Mouse (Mus musculus): ENCODE results near the gene 2900026A02Rik. TPM values are rescaled to one million over a fixed set of nuclear protein-coding genes. Genes with fewer than 3 reads are reported as not detected.

2900026A02Rik gene
- total RNA-seq, 2 experiments from 2014 or later, result 40.1 to 41.4 TPM

DNA sequence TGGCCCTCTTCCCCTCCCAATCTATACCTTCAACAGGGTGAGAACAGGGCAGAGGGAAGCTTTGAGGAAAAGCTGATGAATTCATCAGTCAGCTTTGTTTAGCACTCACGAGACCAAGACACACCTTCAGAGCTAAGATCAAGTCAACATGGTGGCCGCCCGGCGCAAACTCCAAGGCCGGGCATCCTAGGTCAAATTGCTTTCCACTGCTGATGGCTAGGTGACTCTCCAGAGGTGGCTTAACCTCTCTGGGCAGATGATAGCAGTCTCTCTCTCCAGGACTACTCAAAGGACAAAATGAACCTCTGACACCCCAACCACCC, 67.6 kb downstream of the 2900026A02Rik start:
- intact Hi-C loops (cut with DNase I), result no loop called here

DNA sequence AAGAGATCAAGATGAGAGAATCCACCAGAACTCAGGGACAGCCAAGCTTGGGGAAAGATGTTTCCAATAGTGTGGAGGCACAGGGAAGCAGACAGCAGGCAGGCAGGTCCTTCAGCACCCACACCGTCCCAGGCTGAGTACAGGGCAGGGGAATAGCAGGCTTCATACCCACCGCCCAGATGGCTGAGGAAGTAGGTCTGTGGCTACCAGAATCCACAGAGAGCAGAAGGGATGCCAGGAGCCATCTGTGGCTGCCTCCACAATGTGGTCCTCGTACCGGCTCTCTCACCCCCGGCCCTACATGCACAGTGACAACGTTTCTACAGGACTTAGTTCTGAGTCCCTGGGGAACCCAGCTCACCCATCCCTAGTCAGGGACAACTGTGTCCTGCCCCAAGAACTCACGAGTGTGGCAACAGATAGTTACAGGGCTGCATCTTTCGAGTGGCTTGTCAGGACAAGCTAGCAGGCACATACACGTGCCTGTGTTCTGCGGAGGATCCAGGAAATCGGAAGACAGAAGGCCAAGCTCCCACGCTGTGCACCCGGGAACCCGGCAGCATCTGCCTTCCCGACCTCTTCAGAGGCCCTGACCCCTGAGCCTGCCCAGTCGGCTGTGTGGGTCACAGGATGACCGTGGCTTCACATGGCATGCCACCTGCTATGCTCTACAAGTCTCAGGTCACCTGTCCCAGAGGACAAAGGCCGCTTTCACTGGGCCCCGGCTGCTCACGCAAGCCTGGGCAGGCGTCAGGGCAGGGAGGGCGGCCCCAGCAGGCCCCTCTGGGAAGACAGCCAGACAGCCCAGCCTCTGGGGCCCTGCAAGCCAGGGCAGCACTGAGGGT, 68.2 kb downstream of the 2900026A02Rik start:
- DNase-seq, result peak; percentile 50
- intact Hi-C loops (cut with DNase I), result no loop called here

More for the DNA sequence above, 67.6 kb downstream of the 2900026A02Rik start:
- no peak for DNase-seq

DNA sequence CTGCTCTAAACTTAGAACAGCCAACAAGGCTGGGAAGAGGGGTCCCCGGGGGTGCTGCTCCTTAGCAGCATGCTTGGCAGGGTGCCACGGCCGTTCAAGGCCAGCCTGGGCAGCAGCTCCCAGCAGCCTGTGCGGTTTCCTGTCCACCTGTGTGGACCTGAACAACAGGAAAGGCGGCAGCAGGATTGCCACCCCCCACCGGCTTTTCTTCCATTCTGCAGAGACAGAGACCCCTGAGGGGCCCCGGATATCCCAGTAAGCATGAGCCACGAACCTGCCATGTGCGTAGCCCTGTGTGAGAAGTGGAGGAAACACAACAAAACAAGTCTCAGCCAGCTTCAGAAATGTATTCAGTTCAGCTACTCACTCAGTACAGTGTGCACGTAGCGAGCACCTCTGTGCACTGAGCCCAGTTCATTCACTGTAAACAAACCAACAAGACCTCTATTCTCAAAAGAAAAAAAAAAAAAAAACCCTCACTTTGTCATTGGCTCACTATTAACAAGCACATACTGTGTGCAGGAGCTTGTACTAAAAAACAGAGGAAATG, 69.4 kb downstream of the 2900026A02Rik start:
- intact Hi-C loops (cut with DNase I), result no loop called here
- DNase-seq, result peak; percentile 68

DNA sequence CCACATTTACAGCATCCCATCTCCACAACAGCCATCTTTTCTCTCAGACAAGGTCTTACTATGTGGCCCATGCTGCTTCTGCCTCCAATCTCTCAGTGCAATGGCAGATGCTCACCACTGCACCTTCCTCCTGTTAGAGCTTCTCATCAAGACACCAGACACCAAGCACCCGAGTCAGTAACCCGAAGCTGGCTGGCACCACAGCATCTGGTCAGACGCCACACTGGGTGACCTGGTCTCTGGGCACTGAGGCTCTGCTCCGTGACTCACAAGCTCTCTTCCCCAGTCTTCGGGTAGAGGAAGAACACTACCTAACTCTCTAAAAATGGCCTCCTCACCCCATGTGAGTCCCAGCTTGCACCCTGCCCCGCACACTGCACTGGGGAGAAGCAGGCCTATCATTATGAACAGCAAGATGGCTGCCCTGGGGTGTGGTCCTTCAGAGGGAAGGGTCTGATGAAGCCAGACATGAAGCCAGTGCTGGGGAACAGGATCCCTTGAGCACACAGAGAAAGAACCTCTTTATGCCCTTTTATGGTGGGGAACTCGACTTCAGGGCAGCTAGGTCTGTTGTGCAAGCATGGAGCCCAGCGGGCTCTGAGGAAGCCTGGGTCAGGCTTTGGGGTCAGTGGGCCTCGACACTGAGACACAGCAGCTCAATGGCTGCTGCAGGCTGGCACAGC, 70.0 kb downstream of the 2900026A02Rik start:
- DNase-seq, result no peak
- intact Hi-C loops (cut with DNase I), result no loop called here

DNA sequence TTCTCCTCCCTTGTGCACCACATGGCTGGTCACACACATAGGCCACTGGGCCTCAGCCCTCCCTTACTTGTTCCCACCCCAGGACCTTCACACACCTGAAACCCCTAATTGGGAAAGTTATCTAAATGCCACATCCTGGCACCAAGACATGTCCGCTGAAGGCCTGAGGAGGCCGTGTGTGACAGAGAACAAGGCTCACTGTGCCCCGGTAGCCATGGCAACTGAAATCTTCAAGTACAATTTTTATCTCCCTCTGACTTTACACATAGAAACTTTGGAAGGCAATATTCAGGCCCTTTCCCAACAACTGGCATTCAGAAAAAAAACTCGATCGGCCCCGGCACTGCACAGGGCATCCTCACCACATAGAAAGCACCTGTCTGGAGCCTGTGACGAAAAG, 72.0 kb downstream of the 2900026A02Rik start:
- DNase-seq, result no peak
- intact Hi-C loops (cut with DNase I), result no loop called here

DNA sequence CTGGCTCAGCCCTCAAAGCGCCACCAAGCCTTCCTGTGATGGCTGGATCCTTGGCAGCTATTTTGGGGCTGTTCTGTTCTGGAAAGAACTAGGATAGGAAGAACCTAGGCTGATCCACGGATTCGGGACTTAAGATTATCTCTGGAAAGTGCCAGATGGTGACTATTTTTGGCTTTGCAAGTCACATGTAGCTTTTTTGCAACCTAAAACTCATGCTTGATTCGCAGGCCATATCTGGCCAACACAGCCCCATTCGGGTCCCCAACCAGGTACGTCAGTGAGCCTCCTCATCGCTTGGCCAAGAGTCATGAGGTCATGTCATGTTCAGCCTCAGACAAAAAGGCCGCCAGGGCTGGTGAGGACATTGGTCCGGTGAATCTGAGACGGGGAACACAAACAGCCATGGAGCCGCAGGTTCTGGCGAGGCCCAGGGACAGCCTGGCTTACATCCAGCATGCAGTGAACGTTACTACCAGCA, 73.0 kb downstream of the 2900026A02Rik start:
- intact Hi-C loops (cut with DNase I), result no loop called here
- DNase-seq, result no peak

DNA sequence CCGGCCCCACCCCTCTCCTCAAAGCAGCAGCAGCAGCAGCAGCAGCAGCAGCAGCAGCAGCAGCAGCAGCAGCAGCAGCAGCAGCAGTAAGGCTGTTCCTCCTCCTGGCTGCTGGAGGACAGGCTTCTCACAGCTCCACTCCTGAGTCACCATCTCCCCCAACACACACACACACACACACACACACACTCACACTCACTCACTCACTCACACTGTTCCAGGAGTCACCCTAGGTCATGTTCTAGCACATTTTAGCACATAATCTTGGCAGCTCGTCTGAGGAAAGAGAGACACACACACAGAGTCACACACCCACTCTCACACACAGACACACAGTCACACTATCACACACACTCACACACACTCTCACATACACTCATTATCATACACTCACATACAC, 74.4 kb downstream of the 2900026A02Rik start:
- DNase-seq, result no peak
- intact Hi-C loops (cut with DNase I), result no loop called here

DNA sequence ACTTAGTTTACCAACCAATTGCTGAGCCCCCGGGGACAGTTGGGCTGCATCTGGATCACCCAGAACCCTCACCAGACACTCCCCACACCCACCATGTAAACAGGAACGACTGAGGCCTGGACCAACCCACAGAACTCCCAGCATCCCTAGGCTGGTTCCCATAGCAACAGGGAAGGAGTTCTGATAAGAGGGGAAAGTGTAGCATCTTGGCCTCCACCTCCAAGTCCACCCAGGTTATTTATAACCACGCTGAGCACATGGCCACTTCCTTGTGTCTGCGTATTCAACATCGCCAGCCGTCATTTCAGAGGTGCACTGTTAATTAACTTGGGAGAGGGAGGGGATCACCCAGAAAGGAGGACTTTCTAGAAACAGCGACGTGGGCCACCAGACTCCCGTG, 75.9 kb downstream of the 2900026A02Rik start:
- intact Hi-C loops (cut with DNase I), result no loop called here
- no peak for DNase-seq

DNA sequence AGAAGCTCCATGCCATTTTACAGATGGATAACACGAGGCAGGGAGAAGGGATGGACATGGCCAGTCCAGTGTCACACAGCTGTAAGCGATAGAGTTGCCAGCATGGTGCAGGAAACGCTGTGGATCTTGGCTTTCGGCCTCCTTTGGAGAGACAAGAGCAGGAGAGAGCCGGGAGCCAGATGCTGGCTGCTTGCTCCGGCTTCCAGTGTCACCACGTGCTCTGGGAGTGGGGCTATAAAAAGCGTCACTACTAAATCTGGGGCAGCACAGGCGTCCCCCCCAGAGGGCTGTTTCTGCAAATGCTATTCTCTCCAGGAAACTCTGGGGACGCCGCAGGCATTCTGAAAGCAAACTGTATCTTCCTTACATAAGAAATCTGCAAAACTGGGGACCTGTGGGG, 78.5 kb downstream of the 2900026A02Rik start:
- intact Hi-C loops (cut with DNase I), result no loop called here
- DNase-seq, result peak; percentile 36

DNA sequence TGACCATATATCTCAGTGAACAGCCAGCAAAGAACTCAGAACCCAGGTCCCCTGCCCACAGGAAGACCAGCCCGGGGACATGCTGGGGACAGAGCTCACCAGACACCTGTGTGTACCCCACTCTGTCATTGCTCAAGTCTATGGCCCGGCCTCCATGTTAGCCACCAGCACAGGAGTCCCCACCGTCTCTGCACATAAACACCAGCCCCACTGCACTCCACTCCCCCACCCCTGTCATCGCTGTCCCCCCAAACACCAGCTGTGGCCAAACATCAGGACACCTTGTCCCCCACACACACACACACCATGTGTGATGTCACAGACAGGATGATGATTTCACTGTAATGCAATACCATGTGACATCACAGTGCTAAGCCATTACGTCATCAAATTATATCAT, 79.0 kb downstream of the 2900026A02Rik start:
- no peak for DNase-seq

DNA sequence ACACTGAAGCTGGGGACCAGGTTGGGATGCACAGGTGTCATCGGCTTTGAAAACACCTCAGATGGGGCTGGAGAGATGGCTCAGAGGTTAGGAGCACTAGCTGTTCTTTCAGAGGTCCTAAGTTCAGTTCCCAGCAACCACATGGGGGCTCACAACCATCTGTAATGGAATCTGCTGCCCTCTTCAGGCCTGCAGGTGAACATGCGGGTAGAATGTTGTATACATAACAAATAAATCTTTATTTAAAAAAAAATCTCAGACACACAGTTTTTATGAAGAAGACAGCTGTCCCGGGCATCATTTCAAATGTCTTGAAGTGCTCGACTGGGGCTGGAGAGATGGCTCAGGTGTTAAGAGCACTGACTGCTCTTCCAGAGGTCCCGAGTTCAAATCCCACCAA, 80.2 kb downstream of the 2900026A02Rik start:
- no peak for DNase-seq
- intact Hi-C loops (cut with DNase I), result no loop called here

More for the DNA sequence above, 79.0 kb downstream of the 2900026A02Rik start:
- intact Hi-C loops (cut with DNase I), result no loop called here

DNA sequence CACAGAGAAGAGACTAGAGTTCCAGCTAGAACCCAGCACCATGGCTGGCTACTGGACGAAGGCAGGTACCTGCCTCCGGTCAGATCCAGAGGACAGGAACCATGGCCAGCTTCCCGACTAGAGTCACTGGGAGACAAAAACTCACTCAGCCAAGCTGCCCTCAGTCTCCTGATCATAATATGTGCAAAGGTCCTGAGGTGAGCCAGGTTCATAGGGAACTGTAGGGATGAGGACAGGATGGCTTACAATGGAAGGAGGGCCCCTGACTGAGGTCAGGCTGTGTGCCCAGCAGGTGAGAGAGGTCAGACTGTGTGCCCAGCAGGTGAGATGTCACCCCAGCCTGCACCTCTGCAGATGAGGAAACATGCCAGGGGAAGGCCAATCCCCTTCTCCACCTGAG, 81.0 kb downstream of the 2900026A02Rik start:
- no peak for DNase-seq
- intact Hi-C loops (cut with DNase I), result no loop called here

DNA sequence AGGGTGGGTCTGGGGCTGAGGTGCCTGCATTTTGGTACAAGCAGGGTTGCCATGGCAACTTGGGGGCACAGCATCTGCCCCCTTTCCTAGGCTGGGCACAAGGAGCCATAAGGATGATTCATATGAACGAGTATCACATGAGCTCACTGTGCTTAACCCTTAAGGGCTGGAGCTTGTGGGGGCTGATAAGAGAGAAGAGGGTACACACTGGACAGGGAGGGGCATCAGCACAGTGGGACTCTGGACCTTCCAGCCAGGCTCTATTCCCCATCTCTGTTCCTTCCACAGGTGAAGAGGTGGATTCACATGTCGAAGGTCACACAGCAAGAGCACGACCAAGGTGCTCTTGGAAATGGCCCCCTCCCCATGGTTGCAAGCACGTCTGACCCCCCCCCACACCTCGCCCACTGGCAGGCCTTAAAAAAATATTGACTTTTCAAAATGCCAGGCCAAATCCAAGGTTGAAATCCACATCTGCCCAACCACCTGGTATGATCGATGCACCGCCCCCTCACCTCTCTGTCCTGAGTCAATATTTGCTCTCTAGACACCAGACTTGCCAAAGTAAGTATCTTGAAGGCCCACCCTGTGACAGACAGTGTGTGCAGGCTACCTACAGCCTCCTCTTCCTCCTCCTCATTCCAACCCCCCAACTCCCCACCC, 81.8 kb downstream of the 2900026A02Rik start:
- intact Hi-C loops (cut with DNase I), result no loop called here
- DNase-seq, result no peak

DNA sequence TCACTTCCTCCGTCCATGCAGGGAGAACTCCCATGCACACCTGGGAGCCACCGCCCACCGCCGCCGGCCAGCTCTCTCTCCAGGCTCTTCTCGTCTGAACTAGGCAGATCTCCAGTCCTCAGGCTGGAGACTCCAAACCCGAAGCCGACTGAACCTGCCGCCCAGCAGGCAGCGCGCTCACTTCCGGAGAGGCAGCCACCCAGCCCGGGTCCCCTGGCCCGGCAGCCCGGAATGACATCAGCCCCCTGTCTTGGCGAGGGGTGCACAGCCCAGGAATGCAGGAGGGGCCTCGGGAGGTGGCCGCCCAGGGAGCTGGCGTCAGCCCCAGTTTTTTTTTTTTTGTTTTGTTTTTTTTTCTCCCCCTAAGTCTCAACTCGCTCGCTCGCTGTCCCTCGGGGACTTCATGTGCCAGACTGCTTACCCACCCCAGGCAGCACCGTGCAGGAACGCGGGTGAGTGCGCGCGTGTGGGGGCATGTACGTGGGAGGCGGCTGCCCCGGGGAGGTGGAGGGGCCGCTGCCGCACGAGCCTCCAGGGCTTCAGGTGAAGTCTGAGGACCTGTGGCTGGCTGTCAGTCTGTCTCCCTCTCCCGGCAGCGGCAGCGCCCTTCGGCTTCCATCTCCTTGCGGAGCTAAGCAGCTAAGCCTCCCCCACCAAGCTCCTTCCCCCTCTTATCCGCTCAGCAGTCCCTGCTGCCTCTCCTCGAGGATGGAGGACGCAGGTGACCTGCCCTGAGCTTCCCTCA, 82.5 kb downstream of the 2900026A02Rik start:
- intact Hi-C loops (cut with DNase I), result no loop called here
- DNase-seq, result no peak

DNA sequence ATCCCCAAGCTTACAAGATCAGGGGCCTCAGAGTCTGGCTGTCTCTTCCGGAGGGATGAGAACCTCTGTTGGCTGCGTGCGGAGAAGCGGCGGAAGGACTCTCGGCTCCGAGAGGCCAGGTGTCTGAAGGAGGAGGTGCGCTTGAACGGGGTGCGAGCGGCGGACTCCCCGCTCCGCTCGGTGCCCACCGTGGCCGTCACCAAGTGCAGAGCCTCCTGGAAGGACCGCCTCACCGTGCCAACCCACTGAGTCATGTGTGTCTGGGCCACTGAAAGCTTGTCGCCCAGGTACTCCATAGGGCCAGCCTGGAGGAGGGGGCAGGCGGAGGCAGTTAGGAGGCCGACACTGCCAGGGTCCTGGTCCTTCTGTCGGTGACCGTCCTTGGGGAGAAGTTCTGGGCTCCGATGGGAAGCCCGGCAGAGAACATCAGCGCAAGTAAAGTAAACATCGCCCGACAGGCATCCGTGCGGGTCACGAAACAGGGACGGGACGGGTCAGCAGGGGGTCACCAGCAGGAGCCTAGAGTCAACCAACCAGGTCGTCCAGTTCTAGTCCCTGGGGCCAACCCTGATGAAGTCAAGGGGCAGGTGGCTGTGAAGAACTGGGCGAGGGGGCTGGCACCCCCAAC, 83.2 kb downstream of the 2900026A02Rik start:
- intact Hi-C loops (cut with DNase I), result no loop called here
- DNase-seq, result no peak

DNA sequence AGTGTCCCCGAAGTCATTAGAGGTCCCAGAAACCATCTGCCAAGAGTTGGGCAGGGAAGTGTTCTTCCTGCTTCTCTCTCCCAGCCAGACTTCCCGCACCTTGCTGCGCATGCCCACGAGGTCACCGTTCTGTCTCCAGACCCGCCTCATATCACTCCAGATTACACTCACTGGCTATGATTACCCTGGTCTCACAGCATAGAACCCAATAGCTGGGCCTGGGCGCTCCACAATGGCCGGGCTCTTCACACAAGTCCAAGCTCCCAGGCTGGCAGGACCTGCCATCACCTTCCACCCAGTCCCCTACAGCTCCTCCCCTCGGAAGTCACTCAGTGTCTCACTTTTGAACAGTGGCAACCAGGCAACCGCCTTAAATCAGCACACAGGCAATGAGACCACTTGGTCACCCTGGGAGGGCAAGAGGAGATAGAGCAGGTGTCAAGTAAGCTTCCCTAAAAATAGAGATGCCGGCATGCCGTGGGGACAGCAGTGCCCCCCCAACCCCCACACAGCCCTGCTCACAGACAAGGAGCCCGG, 84.0 kb downstream of the 2900026A02Rik start:
- intact Hi-C loops (cut with DNase I), result no loop called here

DNA sequence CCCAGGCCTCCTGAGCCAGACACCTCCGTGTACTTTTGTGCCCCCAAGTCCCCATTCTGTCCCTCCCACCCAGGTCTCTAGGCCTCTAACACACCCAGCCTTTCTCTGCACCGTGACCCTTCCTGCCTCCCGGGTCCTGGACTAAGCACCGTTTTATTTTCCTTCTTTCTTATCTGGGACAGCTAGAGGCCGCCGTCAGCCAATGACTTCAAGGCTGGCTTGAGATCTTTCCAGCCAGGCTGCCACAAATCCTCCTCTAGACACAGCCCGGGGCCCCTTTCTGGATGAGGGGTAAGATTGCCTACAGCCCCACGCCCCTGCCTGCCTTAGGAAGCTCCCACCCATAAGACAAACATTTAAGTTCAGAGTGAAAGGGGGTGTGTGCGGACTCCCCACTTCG, 85.5 kb downstream of the 2900026A02Rik start:
- no peak for DNase-seq
- intact Hi-C loops (cut with DNase I), result no loop called here

More for the DNA sequence above, 84.0 kb downstream of the 2900026A02Rik start:
- DNase-seq, result no peak

DNA sequence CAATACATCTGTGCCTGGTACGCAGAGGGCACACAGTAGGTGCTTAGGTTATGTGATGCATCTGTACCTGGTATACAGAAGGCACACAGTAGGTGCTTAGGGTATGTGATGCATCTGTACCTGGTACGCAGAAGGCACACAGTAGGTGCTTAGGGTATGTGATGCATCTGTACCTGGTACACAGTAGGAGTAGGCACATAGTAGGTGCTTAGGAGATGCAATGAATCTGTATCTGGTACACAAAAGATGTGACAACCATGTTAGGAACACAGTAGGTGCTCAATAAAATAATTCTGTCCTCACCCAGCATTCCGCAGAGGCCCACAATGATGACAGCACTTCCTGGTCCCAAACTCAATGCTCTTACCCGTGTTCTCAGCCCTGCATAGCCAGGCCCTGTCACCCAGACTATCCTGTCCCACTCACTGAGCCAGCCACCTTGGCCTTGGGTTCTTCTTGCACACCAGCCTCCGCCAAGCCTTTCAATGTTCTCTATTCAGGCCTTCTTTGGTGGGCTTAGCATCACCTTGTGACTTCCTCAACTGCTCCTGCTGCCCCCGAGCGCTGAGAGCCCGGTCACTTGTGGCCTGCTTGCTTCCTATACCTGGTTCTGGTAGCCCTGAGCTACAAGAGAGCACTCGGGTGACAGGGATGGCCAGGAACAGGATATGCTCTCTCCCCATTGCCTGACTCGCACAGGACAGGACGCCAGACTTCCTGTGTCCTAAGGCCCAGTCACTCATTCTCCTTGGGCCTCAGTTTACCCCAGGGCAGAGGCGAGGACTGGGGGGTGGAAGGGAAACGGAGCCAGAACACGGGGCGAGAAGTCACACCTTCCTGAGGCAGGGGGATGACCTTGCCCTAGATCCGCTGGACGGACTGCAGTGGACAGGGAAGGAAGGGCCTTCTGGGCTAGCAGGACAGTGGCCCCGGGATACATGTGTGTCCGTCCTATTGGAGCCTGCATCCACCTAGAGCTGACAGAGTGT, 87.0 kb downstream of the 2900026A02Rik start:
- intact Hi-C loops (cut with DNase I), result no loop called here
- DNase-seq, result no peak

DNA sequence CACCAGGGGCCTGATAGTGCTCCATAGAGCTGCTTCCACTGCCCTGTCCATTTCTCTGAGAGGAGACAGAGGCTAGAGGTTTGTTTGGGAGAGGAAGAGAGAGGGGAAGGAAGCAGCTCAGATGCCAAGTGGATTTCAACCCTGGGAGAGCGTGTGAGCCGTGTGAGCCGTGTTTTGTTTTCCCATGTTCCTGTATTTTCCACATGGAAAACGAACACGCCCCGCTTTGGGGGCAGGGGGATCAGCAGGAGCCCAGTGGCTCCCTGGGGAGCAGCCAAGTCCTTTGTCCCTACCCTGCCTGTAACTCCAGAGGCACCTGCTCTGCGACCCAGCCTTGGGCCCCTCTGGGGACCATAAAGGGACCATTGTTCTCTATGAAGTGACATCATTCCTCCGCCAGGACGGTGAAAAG, 88.0 kb downstream of the 2900026A02Rik start:
- intact Hi-C loops (cut with DNase I), result no loop called here
- DNase-seq, result no peak
